In genomic region chr15:71010362-71010761, GRCm38 (mm10) we compare ENCODE assay signal across 10 mouse cellular contexts.
"Had no signal": no experiment of that assay in that cellular context is flagged by ENCODE, and none has a peak within 500 bp of the region (broad histone marks: within the 10 kb centered on the region; RNA-seq: fewer than 3 reads in every experiment).

No protein-coding gene starts in this region.

- ATAC-seq: intestine, postnatal 0 days; liver, postnatal 0 days had no signal

- H3K4me3 ChIP-seq: limb, embryonic 12.5 days; liver, embryonic 13.5 days; lung, embryonic 15.5 days had no signal

- H3K27me3 ChIP-seq: limb, embryonic 12.5 days; liver, embryonic 13.5 days; lung, embryonic 15.5 days had no signal

- H3K4me2 ChIP-seq: limb, embryonic 12.5 days; liver, embryonic 13.5 days; lung, embryonic 15.5 days had no signal

- H3K9ac ChIP-seq: limb, embryonic 12.5 days; liver, embryonic 13.5 days; liver, postnatal 0 days; lung, embryonic 15.5 days had no signal

- H3K9me3 ChIP-seq: limb, embryonic 12.5 days; liver, embryonic 13.5 days; lung, embryonic 15.5 days had no signal

- H3K4me1 ChIP-seq: limb, embryonic 12.5 days; liver, embryonic 13.5 days; lung, embryonic 15.5 days had no signal

- DNase-seq: kidney, adult 8-10 months; kidney, postnatal 25 days; liver; liver, embryonic 13.5 days; liver, postnatal 0 days; right cerebral cortex, postnatal 25 days; thymus, postnatal 36 days had no signal

- H3K36me3 ChIP-seq: limb, embryonic 12.5 days; liver, embryonic 13.5 days; lung, embryonic 15.5 days had no signal

- H3K27ac ChIP-seq: limb, embryonic 12.5 days; liver, embryonic 13.5 days; lung, embryonic 15.5 days had no signal
